ENCODE assay signal across 18 mouse cellular contexts in the genomic region with DNA sequence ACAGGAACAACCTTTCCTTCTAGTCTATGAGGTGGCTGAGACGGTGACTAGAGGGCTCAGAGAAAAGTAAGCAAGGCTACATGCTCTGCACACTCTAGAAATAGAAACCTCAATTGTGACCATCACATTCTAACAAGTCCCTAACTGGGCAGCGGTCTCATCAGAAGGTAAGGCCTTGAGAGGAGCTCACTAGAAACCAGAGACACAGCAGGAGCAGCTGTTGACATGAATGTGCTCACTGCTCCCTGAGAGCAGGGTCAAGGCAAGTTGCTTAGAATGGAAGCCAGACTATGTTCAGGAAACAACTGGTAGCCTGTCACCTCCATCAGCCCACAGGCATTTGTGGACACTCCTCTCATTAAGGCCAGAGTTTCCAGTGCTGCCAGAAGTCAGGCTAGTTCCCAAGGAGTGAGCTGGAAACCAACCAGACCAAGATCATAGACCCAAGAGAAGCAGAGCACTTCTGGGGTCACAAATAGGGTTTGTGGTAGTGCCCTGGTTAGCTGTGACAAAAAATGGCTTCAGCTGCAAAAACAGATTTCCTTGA.
A peak's percentile ranks its signal among the peaks of the same experiment; 100 is the strongest.
DNase-seq lines count a peak whose midpoint lies in the region; ATAC-seq lines count a peak whose summit lies in the region.
"Had no signal": no experiment of that assay in that cellular context is flagged by ENCODE, and none has a peak within 500 bp of the region (broad histone marks: within the 10 kb centered on the region; RNA-seq: fewer than 3 reads in every experiment).

No protein-coding gene starts in this region.

- DNase-seq in heart, adult 11 months: peak; percentile 89
- DNase-seq in heart, postnatal 36 days: no peak
- DNase-seq in Muller cell, postnatal 12 days (ENCODE audit: inconsistent ontology term): peak; percentile 33
- DNase-seq in lung, postnatal 10 days: peak; percentile 63
- no peak for DNase-seq in retina, postnatal 1 day
- no peak for DNase-seq in embryo, embryonic 10 days (ENCODE audit: low spot score)
- DNase-seq: adrenal gland, postnatal 36 days; cerebellum, adult 8-10 months; kidney, adult 2 months; kidney, postnatal 14 days; layer of hippocampus, adult 9-11 months; thymus, postnatal 25 days had no signal

- ATAC-seq in heart, embryonic 13.5 days (ENCODE audit: extremely low read depth, insufficient number of reproducible peaks, low FRiP score, low TSS enrichment): peak; percentile 29; the same call in 1 of the 2 replicates
- ATAC-seq: hindbrain, postnatal 0 days had no signal

- intact Hi-C loops in heart, postnatal 36 days (cut with DNase I): no loop called here

- H3K9ac ChIP-seq in heart, embryonic 13.5 days: peak overlapping the region; percentile 40
- H3K9ac ChIP-seq: embryonic facial prominence, embryonic 13.5 days; neural tube, embryonic 13.5 days had no signal

- peak overlapping the region; percentile 85 for H3K27ac ChIP-seq in heart, embryonic 13.5 days (replicated peaks)
- H3K27ac ChIP-seq: embryonic facial prominence, embryonic 13.5 days; forebrain, embryonic 10.5 days; hindbrain, postnatal 0 days; midbrain, embryonic 10.5 days; neural tube, embryonic 13.5 days had no signal

- no peak overlapping the region; the same call in 1 of the 2 replicates for H3K4me2 ChIP-seq in heart, embryonic 13.5 days
- H3K4me2 ChIP-seq: embryonic facial prominence, embryonic 13.5 days; neural tube, embryonic 13.5 days had no signal

- H3K27me3 ChIP-seq in heart, embryonic 13.5 days (replicated peaks): no peaks in the 10 kb centered on the region
- H3K27me3 ChIP-seq: embryonic facial prominence, embryonic 13.5 days; neural tube, embryonic 13.5 days had no signal

- H3K4me1 ChIP-seq in heart, embryonic 13.5 days: peaks cover 85% of the 10 kb centered on the region

- H3K9me3 ChIP-seq in heart, embryonic 13.5 days: no peaks in the 10 kb centered on the region
- H3K9me3 ChIP-seq: embryonic facial prominence, embryonic 13.5 days; forebrain, embryonic 10.5 days; midbrain, embryonic 10.5 days; neural tube, embryonic 13.5 days had no signal

- WGBS in heart, embryonic 13.5 days: 50% methylated on average over 2 of the region's 2 CpGs

- H3K4me3 ChIP-seq in heart, embryonic 13.5 days: no peak overlapping the region
- H3K4me3 ChIP-seq: embryonic facial prominence, embryonic 13.5 days; forebrain, embryonic 10.5 days; midbrain, embryonic 10.5 days; neural tube, embryonic 13.5 days had no signal

- 0 out of 2 replicates have a peak, but pooled peaks cover 4% of the 10 kb centered on the region for H3K36me3 ChIP-seq in heart, embryonic 13.5 days
- H3K36me3 ChIP-seq: embryonic facial prominence, embryonic 13.5 days; forebrain, embryonic 10.5 days; midbrain, embryonic 10.5 days; neural tube, embryonic 13.5 days had no signal

Comparison
In these comparisons a context has a peak if more than half of its experiments do, and no peak if none do; other contexts are left out.
1. DNase-seq: peak in heart, adult 11 months (single experiment), Muller cell, postnatal 12 days (single experiment) and lung, postnatal 10 days (single experiment); none in heart, postnatal 36 days (0 of 2), retina, postnatal 1 day (single experiment) and embryo, embryonic 10 days (single experiment).